Mouse (Mus musculus): Measurements from ENCODE around the gene Coq9. TPM values are rescaled to one million over a fixed set of nuclear protein-coding genes. Genes with fewer than 3 reads are reported as not detected.
"Not testable (repeated sequence)": the region's sequence is repeated elsewhere in the genome, so short reads cannot be mapped to it uniquely, and the experiment has no call there.

Coq9 gene
- total and polyA plus RNA-seq, 2 experiments from 2014 or later, result 52.6 to 87.3 TPM

DNA sequence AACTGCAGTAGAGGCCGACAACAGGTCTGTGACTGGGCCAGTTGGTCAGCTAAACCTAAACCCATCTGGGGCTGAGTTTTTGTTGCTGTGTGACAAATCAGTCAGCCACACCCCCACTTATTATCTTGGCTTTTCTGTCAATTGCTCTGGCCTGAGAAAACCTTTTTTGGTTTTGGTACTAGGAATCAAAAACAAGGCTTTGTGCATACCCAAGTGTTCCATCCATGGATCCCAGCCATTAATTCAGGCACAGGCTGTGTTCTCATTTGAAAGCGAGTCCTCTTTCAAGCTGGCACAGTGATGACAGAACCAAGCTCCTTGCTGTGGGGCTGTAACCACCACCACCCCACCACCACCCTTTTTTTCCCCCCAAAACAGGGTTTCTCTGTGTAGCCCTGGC, 16.7 kb upstream of the Coq9 start:
- Histone ChIP-seq H3K4me2 (ENCODE audit: low read depth) (no peak overlapping the region), H3K36me3 (ENCODE audit: insufficient read depth) (peaks cover 30% of the 10 kb centered on the region), H3K27me3 (ENCODE audit: insufficient read depth, low read length) (no peaks in the 10 kb centered on the region), H3K4me3 (ENCODE audit: low read depth, low read length) (no peak overlapping the region), H3K9me3 (ENCODE audit: low read length) (no peaks in the 10 kb centered on the region), H3K9ac (no peak overlapping the region), H3K27ac (ENCODE audit: low read depth, low read length) (no peak overlapping the region), H3K4me1 (ENCODE audit: insufficient read depth) (no peaks in the 10 kb centered on the region)
- WGBS, result 73% methylated on average over 2 of the region's 2 CpGs
- ATAC-seq, result no peak
- no peak for DNase-seq
- TF ChIP-seq CTCF (IDR thresholded peaks at IDR 0.05; ENCODE audit: low read depth), result no peak

- Histone ChIP-seq H3K36me3 (ENCODE audit: insufficient read depth) (peaks cover 40% of the 10 kb centered on the region), H3K27me3 (ENCODE audit: insufficient read depth, low read length) (no peaks in the 10 kb centered on the region), H3K9me3 (ENCODE audit: low read length) (no peaks in the 10 kb centered on the region), H3K4me1 (ENCODE audit: insufficient read depth) (no peaks in the 10 kb centered on the region), H3K27ac (ENCODE audit: low read depth, low read length) (no peak overlapping the region), H3K4me2 (ENCODE audit: low read depth) (no peak overlapping the region), H3K4me3 (ENCODE audit: low read depth, low read length) (no peak overlapping the region), H3K9ac (no peak overlapping the region)
- 79% methylated on average over 23 of the region's 23 CpGs for WGBS
- peak; percentile 84 for ATAC-seq
- peak; percentile 63 for DNase-seq
- TF ChIP-seq CTCF (IDR thresholded peaks at IDR 0.05; ENCODE audit: low read depth), result peak; percentile 80
These were observed 15.2 kb upstream of the Coq9 start for GRCm38 (mm10) chr8:94822637-94823560.

GRCm38 (mm10) chr8:94825170-94825569, 13.0 kb upstream of the Coq9 start:
- Histone ChIP-seq H3K36me3 (ENCODE audit: insufficient read depth) (peaks cover 45% of the 10 kb centered on the region), H3K27ac (ENCODE audit: low read depth, low read length) (no peak overlapping the region), H3K27me3 (ENCODE audit: insufficient read depth, low read length) (no peaks in the 10 kb centered on the region), H3K4me3 (ENCODE audit: low read depth, low read length) (no peak overlapping the region), H3K9ac (no peak overlapping the region), H3K4me2 (ENCODE audit: low read depth) (no peak overlapping the region), H3K4me1 (ENCODE audit: insufficient read depth) (no peaks in the 10 kb centered on the region), H3K9me3 (ENCODE audit: low read length) (no peaks in the 10 kb centered on the region)
- ATAC-seq (no peak), DNase-seq (no peak)
- no peak for TF ChIP-seq CTCF (IDR thresholded peaks at IDR 0.05; ENCODE audit: low read depth)
- WGBS, result 80% methylated on average over 6 of the region's 6 CpGs

GRCm38 (mm10) chr8:94826210-94826609, 11.9 kb upstream of the Coq9 start:
- 94% methylated on average over 5 of the region's 5 CpGs for WGBS
- Histone ChIP-seq H3K4me1 (ENCODE audit: insufficient read depth) (no peaks in the 10 kb centered on the region), H3K27me3 (ENCODE audit: insufficient read depth, low read length) (no peaks in the 10 kb centered on the region), H3K4me3 (ENCODE audit: low read depth, low read length) (no peak overlapping the region), H3K9ac (no peak overlapping the region), H3K4me2 (ENCODE audit: low read depth) (no peak overlapping the region), H3K9me3 (ENCODE audit: low read length) (no peaks in the 10 kb centered on the region), H3K27ac (ENCODE audit: low read depth, low read length) (no peak overlapping the region), H3K36me3 (ENCODE audit: insufficient read depth) (peaks cover 52% of the 10 kb centered on the region)
- no peak for ATAC-seq
- no peak for TF ChIP-seq CTCF (IDR thresholded peaks at IDR 0.05; ENCODE audit: low read depth)
- DNase-seq, result no peak

DNA sequence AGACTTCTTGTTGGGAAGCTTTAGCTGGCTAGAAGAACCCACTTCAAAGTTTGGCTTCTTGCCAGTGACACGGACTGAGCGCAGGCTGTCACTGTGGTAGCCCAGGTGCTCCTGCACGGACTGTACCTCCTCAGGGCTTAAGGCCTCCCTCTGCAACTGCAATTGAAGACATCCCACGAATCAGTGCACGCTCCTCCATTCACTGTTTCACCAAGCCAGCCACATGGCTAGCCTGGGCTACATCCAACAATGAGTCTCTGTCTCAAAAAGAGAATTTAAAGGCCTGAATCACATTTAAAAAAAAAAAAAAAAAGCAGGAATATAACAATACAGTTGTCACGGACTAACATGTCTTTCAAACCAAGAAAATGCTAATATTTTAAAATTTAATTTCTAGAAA, 9.8 kb upstream of the Coq9 start:
- Histone ChIP-seq H3K4me3 (ENCODE audit: low read depth, low read length) (no peak overlapping the region), H3K4me1 (ENCODE audit: insufficient read depth) (no peaks in the 10 kb centered on the region), H3K9ac (no peak overlapping the region), H3K36me3 (ENCODE audit: insufficient read depth) (peaks cover 57% of the 10 kb centered on the region), H3K4me2 (ENCODE audit: low read depth) (no peak overlapping the region), H3K27ac (ENCODE audit: low read depth, low read length) (no peak overlapping the region), H3K27me3 (ENCODE audit: insufficient read depth, low read length) (no peaks in the 10 kb centered on the region), H3K9me3 (ENCODE audit: low read length) (no peaks in the 10 kb centered on the region)
- DNase-seq (no peak), ATAC-seq (no peak)
- no peak for TF ChIP-seq CTCF (IDR thresholded peaks at IDR 0.05; ENCODE audit: low read depth)
- 86% methylated on average over 6 of the region's 6 CpGs for WGBS

DNA sequence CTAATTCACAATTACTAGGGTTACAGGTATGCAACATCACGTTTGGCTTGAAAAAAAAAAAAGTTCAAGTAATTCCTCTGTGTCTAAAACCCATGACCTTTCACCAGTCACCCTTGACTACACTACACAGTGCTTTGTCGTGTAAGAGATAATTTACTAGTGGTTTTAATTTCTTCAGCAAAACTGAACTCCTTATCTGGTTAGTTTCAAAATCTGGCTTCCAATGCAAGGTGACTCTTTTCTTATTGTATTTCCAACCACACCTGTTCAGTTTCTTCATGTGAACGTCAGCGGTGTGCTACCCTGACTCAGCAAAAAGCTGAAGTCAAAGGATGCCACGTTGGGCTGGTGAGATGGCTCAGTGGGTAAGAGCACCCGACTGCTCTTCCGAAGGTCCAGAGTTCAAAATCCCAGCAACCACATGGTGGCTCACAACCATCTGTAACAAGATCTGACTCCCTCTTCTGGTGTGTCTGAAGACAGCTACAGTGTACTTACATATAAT, 4.2 kb upstream of the Coq9 start:
- H3K4me3 ChIP-seq (ENCODE audit: low read depth, low read length); H3K9me3 ChIP-seq (ENCODE audit: low read length); DNase-seq; H3K4me2 ChIP-seq (ENCODE audit: low read depth); ATAC-seq; H3K27ac ChIP-seq (ENCODE audit: low read depth, low read length); H3K27me3 ChIP-seq (ENCODE audit: insufficient read depth, low read length); H3K9ac ChIP-seq: not testable (repeated sequence)
- H3K4me1 ChIP-seq (ENCODE audit: insufficient read depth), result peaks cover 10% of the 10 kb centered on the region
- H3K36me3 ChIP-seq (ENCODE audit: insufficient read depth), result peaks cover 20% of the 10 kb centered on the region
- WGBS, result 80% methylated on average over 7 of the region's 7 CpGs

DNA sequence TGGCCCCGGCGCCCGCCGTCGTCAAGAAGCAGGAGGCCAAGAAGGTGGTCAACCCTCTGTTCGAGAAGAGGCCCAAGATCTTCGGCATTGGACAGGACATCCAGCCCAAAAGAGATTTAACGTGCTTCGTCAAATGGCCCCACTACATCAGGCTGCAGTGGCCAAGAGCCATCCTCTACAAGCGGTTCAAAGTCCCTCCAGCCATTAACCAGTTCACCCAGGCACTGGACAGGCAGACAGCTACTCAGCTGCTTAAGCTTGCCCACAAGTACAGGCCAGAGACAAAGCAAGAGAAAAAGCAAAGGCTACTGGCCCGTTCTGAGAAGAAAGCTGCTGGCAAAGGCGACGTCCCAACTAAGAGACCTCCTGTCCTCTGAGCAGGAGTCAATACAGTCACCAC, 2.4 kb upstream of the Coq9 start:
- DNase-seq; H3K9ac ChIP-seq; H3K4me3 ChIP-seq (ENCODE audit: low read depth, low read length); H3K27me3 ChIP-seq (ENCODE audit: insufficient read depth, low read length); H3K27ac ChIP-seq (ENCODE audit: low read depth, low read length); H3K4me2 ChIP-seq (ENCODE audit: low read depth); ATAC-seq; H3K9me3 ChIP-seq (ENCODE audit: low read length): not testable (repeated sequence)
- 95% methylated on average over 13 of the region's 13 CpGs for WGBS
- Histone ChIP-seq H3K4me1 (ENCODE audit: insufficient read depth) (peaks cover 12% of the 10 kb centered on the region), H3K36me3 (ENCODE audit: insufficient read depth) (peaks cover 13% of the 10 kb centered on the region)
